Mouse (Mus musculus): ENCODE results near the gene Etfa. TPM values are rescaled to one million over a fixed set of nuclear protein-coding genes. Genes with fewer than 3 reads are reported as not detected.
A peak's percentile ranks its signal among the peaks of the same experiment; 100 is the strongest.

The Etfa gene
- polyA plus RNA-seq, 1 experiment from 2014 or later: 466 TPM

DNA sequence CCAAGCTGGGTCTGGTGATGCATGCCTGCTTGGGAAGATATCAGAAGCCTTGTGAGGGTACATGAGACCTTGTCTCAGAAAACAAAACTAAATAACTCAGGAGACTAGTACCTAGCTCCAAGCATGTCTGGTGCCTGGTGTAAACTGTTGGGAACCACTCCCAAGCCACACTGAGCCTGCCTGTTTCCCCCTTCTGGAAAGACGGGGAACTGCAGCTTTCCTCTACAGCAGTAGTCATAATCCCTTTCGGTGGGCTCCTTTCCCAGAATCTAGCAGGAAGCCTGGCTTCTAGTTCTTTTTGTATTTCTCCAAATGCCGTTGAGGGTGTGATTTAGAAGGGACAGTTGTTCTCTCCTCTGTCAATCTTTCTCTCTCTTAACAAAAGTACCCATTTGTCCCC, 23.9 kb upstream of the Etfa start:
- Histone ChIP-seq H3K4me3 (ENCODE audit: low read depth, low read length) (no peak overlapping the region), H3K9ac (replicated peaks) (no peak overlapping the region), H3K9me3 (ENCODE audit: low read length) (no peaks in the 10 kb centered on the region), H3K27me3 (ENCODE audit: insufficient read depth, low read length) (peaks cover 43% of the 10 kb centered on the region), H3K4me2 (ENCODE audit: low read depth, low read length) (no peak overlapping the region), H3K27ac (ENCODE audit: low read depth) (no peak overlapping the region), H3K4me1 (ENCODE audit: insufficient read depth) (peaks cover 6% of the 10 kb centered on the region), H3K36me3 (replicated peaks; ENCODE audit: insufficient read depth, low read length) (no peaks in the 10 kb centered on the region)
- WGBS (ENCODE audit: insufficient replicate concordance): 28% methylated on average over 3 of the region's 3 CpGs
- TF ChIP-seq CTCF (IDR thresholded peaks at IDR 0.05; ENCODE audit: low read depth) (peak; percentile 82), EP300 (IDR thresholded peaks at IDR 0.05; ENCODE audit: low read depth) (no peak)
- peak; percentile 64 for DNase-seq
- no peak for ATAC-seq

DNA sequence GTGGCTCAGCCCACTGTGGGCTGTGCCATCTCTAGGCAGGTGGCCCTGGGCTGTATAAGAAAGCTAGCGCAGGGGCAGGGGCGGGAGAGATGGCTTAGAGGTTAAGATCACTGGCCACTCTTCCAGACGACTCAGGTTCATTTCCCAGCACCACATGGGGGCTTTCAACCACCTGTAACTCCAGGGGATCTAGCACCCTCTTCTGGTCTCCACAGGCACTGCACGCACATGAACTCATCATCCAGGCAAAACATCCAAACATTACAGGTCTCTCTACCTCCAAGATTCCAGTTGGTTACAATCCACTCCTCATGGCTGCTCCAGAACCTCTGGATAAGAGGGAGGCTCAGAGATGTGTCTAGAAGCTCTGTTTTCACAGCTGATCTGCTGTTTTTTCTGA, 13.7 kb upstream of the Etfa start:
- Histone ChIP-seq H3K4me2 (ENCODE audit: low read depth, low read length) (no peak overlapping the region), H3K4me1 (ENCODE audit: insufficient read depth) (no peaks in the 10 kb centered on the region), H3K9ac (replicated peaks) (no peak overlapping the region), H3K9me3 (ENCODE audit: low read length) (no peaks in the 10 kb centered on the region), H3K36me3 (replicated peaks; ENCODE audit: insufficient read depth, low read length) (no peaks in the 10 kb centered on the region), H3K4me3 (ENCODE audit: low read depth, low read length) (no peak overlapping the region), H3K27ac (ENCODE audit: low read depth) (no peak overlapping the region), H3K27me3 (ENCODE audit: insufficient read depth, low read length) (no peaks in the 10 kb centered on the region)
- peak; percentile 34 for DNase-seq
- TF ChIP-seq CTCF (IDR thresholded peaks at IDR 0.05; ENCODE audit: low read depth) (peak; percentile 72), EP300 (IDR thresholded peaks at IDR 0.05; ENCODE audit: low read depth) (no peak)
- 48% methylated on average over 4 of the region's 4 CpGs for WGBS (ENCODE audit: insufficient replicate concordance)
- no peak for ATAC-seq

DNA sequence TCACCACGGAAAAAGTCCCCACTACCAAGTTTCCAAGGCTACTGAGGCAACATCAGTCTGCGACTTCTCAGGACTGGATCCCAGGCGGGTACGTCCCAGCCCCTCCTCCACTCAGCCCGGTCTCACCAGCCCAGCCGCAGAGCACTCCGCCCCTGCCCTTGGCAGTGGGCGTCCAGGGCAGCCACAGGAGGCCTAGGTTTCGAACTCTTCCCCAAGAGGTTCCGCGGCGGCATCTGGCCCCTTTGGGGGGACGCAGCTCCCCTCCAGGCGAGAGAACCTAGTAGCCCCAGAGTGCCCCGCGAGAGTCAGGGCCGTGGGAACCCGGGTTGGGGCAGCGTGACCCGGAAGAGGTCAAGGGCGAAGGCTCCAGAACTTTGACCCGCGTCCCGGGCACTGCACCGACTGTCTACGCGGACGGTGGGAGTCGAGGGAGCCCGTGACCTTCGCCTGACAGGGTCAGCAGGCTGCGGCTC, 486 bp downstream of the Etfa start:
- H3K4me2 ChIP-seq (ENCODE audit: low read depth, low read length): peak overlapping the region; percentile 82
- peak overlapping the region; percentile 97 for H3K27ac ChIP-seq (ENCODE audit: low read depth)
- H3K4me3 ChIP-seq (ENCODE audit: low read depth, low read length): peak overlapping the region; percentile 74
- 2% methylated on average over 32 of the region's 32 CpGs for WGBS (ENCODE audit: insufficient replicate concordance)
- H3K4me1 ChIP-seq (ENCODE audit: insufficient read depth): peaks cover 20% of the 10 kb centered on the region
- H3K9me3 ChIP-seq (ENCODE audit: low read length): no peaks in the 10 kb centered on the region
- TF ChIP-seq CTCF (IDR thresholded peaks at IDR 0.05; ENCODE audit: low read depth) (no peak), EP300 (IDR thresholded peaks at IDR 0.05; ENCODE audit: low read depth) (no peak)
- peak overlapping the region; percentile 92 for H3K9ac ChIP-seq (replicated peaks)
- DNase-seq (peak; percentile 85), ATAC-seq (peak; percentile 84)
- no peaks in the 10 kb centered on the region for H3K27me3 ChIP-seq (ENCODE audit: insufficient read depth, low read length)
- no peaks in the 10 kb centered on the region for H3K36me3 ChIP-seq (replicated peaks; ENCODE audit: insufficient read depth, low read length)

DNA sequence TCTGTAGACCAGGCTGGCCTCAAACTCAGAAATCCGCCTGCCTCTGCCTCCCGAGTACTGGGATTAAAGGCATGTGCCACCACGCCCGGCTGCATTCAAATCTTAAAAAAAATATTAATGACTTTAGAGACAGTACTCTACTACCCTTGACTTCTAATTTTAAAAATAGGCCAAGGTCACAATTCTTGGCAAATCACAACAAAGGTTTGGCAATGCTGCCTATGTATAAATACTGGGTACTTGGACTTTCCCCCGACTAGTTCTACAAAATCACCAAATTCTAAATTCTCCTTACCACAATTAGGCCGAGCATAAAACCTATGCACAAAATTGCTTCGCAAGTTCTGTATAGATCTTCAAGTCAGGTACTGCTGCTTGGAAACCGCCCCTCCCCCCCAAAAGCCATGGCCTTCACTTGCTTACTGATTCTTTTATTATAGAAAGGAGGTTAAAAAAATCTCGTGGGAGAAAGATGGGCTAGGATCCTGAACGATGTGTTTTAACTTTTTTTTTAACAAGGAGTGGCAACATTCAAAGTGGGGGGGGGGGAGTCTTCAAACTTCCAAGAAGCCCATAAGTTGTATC, 1.3 kb downstream of the Etfa start:
- Histone ChIP-seq H3K4me2 (ENCODE audit: low read depth, low read length) (peak overlapping the region; percentile 82), H3K4me3 (ENCODE audit: low read depth, low read length) (peak overlapping the region; percentile 74), H3K9me3 (ENCODE audit: low read length) (no peaks in the 10 kb centered on the region), H3K27ac (ENCODE audit: low read depth) (peak overlapping the region; percentile 97), H3K9ac (replicated peaks) (peak overlapping the region; percentile 92), H3K4me1 (ENCODE audit: insufficient read depth) (peaks cover 22% of the 10 kb centered on the region), H3K36me3 (replicated peaks; ENCODE audit: insufficient read depth, low read length) (no peaks in the 10 kb centered on the region), H3K27me3 (ENCODE audit: insufficient read depth, low read length) (no peaks in the 10 kb centered on the region)
- DNase-seq: no peak
- TF ChIP-seq CTCF (IDR thresholded peaks at IDR 0.05; ENCODE audit: low read depth) (no peak), EP300 (IDR thresholded peaks at IDR 0.05; ENCODE audit: low read depth) (peak; percentile 53; the same call in 1 of the 2 replicates)
- no peak for ATAC-seq
- 69% methylated on average over 10 of the region's 10 CpGs for WGBS (ENCODE audit: insufficient replicate concordance)

DNA sequence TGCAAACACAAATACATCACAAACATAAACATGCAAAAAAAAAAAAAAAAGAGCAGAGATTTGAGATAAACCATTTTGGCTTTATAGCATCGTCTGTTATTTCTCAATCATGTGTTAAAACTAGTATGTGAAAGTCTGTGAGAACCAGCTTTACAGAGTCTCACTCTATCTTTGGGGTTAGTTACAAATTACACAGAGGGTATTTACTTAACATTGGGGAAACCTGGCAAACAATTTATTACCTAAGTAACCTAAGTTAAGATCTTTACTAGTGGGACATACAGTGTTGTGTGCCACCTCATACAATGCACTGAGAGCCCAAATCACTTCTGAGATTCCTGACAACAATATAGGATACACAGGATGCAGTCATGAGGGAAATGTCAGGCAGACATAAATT, 2.3 kb downstream of the Etfa start:
- WGBS (ENCODE audit: insufficient replicate concordance): 55% methylated on average over 1 of the region's 1 CpGs
- ATAC-seq: no peak
- Histone ChIP-seq H3K36me3 (replicated peaks; ENCODE audit: insufficient read depth, low read length) (no peaks in the 10 kb centered on the region), H3K27ac (ENCODE audit: low read depth) (peak overlapping the region; percentile 97), H3K4me2 (ENCODE audit: low read depth, low read length) (peak overlapping the region; percentile 7; the same call in 1 of the 2 replicates), H3K27me3 (ENCODE audit: insufficient read depth, low read length) (no peaks in the 10 kb centered on the region), H3K4me1 (ENCODE audit: insufficient read depth) (peaks cover 27% of the 10 kb centered on the region), H3K4me3 (ENCODE audit: low read depth, low read length) (no peak overlapping the region), H3K9me3 (ENCODE audit: low read length) (no peaks in the 10 kb centered on the region), H3K9ac (replicated peaks) (0 out of 2 replicates have a peak overlapping the region, but pooled peaks have one; percentile 9)
- no peak for TF ChIP-seq EP300 (IDR thresholded peaks at IDR 0.05; ENCODE audit: low read depth)
- no peak for TF ChIP-seq CTCF (IDR thresholded peaks at IDR 0.05; ENCODE audit: low read depth)
- no peak for DNase-seq

DNA sequence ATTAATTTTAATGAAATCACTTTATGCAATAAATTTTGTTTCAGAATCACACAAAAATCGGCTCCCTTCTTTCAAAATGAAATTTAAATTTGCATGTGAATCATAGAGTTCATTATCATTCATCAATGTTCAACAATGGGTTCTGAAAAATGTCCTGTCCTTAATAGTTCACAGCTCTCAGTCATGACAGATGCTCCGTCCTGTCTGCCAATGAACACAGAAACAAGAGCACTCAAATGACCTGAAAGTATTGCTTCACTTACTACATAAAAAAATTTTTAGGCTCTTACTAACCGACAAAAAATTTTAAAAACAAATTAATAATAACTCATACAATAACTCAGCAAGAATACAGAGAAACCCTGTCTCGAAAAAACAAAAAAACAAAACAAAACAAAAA, 3.3 kb downstream of the Etfa start:
- Histone ChIP-seq H3K4me2 (ENCODE audit: low read depth, low read length) (peak overlapping the region; percentile 52; the same call in 1 of the 2 replicates), H3K4me1 (ENCODE audit: insufficient read depth) (peaks cover 27% of the 10 kb centered on the region), H3K27ac (ENCODE audit: low read depth) (peak overlapping the region; percentile 97; the same call in 1 of the 2 replicates), H3K27me3 (ENCODE audit: insufficient read depth, low read length) (no peaks in the 10 kb centered on the region), H3K4me3 (ENCODE audit: low read depth, low read length) (no peak overlapping the region), H3K36me3 (replicated peaks; ENCODE audit: insufficient read depth, low read length) (no peaks in the 10 kb centered on the region), H3K9me3 (ENCODE audit: low read length) (no peaks in the 10 kb centered on the region), H3K9ac (replicated peaks) (no peak overlapping the region)
- TF ChIP-seq CTCF (IDR thresholded peaks at IDR 0.05; ENCODE audit: low read depth): no peak
- no peak for TF ChIP-seq EP300 (IDR thresholded peaks at IDR 0.05; ENCODE audit: low read depth)
- DNase-seq (no peak), ATAC-seq (no peak)
- WGBS (ENCODE audit: insufficient replicate concordance): 76% methylated on average over 4 of the region's 4 CpGs
